In genomic region chr17:31875326-31875930, GRCm38 (mm10) we compare ENCODE assay signal across 17 mouse cellular contexts. TPM values are rescaled to one million over a fixed set of nuclear protein-coding genes. Genes with fewer than 3 reads are reported as not detected.
A peak's percentile ranks its signal among the peaks of the same experiment; 100 is the strongest.
DNase-seq lines count a peak whose midpoint lies in the region.
"Had no signal": no experiment of that assay in that cellular context is flagged by ENCODE, and none has a peak within 500 bp of the region (broad histone marks: within the 10 kb centered on the region; RNA-seq: fewer than 3 reads in every experiment).

No protein-coding gene starts in this region.

- peak; percentile 3 for DNase-seq in gastrocnemius, postnatal 10 days
- no peak for DNase-seq in gastrocnemius, adult 18-20 months (ENCODE audit: low spot score)
- DNase-seq in kidney, postnatal 10 days = peak; percentile 4
- DNase-seq in kidney, postnatal 14 days = no peak
- DNase-seq in urinary bladder, postnatal 10 days (ENCODE audit: low spot score) = peak; percentile 5
- DNase-seq in urinary bladder, postnatal 25 days (ENCODE audit: low spot score) = no peak
- peak; percentile 16 to 55 for DNase-seq in urinary bladder, postnatal 4 days (ENCODE audit: low spot score in 2 of 2)
- DNase-seq in spleen, postnatal 14 days (ENCODE audit: low spot score in 2 of 2) = no peak
- DNase-seq: adrenal gland, postnatal 25 days; cerebellum, adult 11 months; cerebellum, adult 9-11 months; forebrain, postnatal 0 days; heart, postnatal 4 days; kidney, adult 9 months; layer of hippocampus, adult 9-11 months; left cerebral cortex, postnatal 4 days; lung, postnatal 36 days had no signal

RNA-seq across cellular contexts. Expression of gene Sik1, which starts 19.8 kb away (rescaled TPM):
- 10 to 100 TPM; 30.6 to 33.2 TPM for total RNA-seq in gastrocnemius, postnatal 10 days (2021)
- 10 to 100 TPM; 23.5 to 27.8 TPM for total RNA-seq in gastrocnemius, adult 18-20 months (2021)

Comparison
In these comparisons a context has a peak if more than half of its experiments do, and no peak if none do; other contexts are left out.
1. DNase-seq: peak in gastrocnemius, postnatal 10 days (single experiment), kidney, postnatal 10 days (single experiment), urinary bladder, postnatal 10 days (single experiment) and urinary bladder, postnatal 4 days (2 of 2); none in gastrocnemius, adult 18-20 months (single experiment), kidney, postnatal 14 days (single experiment), urinary bladder, postnatal 25 days (single experiment) and spleen, postnatal 14 days (0 of 2).